Mouse (Mus musculus): ENCODE data around the gene Mapk8ip1. TPM values are rescaled to one million over a fixed set of nuclear protein-coding genes. Genes with fewer than 3 reads are reported as not detected.

Mapk8ip1 gene
- not detected in 2 replicates for total RNA-seq (2014; fragmentation: Nextera tagmentation)
- total RNA-seq (2017), result not detected in 2 replicates

DNA sequence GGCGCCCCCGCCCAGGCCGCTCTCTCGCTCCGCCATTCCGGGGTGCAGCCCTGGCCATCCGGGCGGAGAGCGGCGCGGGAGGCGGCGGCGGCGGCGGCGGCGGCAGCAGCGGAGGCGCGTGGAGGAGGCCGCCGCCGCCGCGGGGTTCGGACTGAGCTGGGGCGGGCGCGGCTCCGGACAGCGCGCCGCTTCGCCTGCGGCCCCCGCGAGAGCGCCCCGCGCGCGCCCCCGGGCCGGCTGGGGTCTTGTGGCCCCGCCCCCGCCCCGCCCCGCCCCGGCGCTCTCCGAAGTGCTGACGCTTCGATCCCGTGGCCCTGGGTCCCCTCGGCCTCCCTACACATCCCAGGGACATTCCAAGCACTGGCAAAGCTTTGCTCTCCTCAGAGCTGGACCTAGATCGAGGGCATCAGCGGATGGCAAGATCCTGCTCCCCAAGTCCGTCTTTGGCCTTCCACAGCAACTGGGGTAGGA is at the start of gene Mapk8ip1:
Gene Mapk8ip1, minus strand, starts transcription at position 173 of the 471 bp plus-strand sequence.
- ATAC-seq (replicated peaks; ENCODE audit: low FRiP score, low TSS enrichment, poor library complexity, severe bottlenecking), result no peak

DNA sequence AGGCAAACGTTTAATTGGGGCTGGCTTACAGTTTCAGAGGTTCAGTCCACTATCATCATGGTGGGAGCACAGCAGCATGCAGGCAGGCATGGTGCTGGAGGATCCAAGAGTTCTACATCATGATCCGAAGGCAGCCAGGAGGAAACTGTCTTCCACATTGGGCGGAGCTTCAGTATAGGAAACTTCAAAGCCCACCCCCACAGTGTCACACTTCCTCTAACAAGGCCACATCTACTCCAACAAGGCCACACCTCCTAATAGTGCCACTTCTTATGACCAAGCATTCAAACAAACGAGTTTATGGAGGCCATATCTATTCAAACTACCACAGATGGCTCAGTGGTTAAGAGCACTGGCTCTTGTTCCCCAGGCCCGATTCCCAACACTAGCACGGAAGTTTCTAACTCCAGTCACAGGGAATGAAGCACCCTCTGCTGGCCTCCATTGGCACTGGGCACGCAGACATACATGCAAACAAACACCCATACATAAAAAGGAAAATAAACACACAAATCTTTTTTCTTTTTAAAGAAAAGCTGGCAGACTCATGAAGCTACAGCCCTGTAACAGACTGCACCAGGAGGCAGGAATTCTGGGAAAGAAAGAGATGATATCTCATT is 46.2 kb upstream of the Mapk8ip1 start:
- ATAC-seq (replicated peaks; ENCODE audit: low FRiP score, low TSS enrichment, poor library complexity, severe bottlenecking), result no peak

DNA sequence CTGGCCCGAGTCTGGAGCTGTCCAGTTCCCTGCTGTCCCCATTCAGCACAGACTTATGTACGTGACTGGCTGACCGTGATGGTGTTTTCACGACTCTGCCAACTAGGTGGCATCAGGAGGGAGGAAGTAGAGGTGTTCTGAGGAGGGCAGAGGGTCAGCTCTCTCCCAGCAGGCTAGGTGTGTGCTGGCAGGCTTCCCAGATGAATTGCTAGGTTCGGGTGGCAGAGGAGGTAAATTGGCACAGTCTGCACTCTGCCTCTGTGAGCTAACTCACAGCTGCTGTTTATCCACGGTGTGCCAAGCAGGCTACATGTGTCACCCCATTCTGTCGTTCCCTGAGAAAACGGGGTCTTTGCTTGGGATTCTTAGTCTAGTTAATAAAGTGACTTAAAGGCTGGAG is 45.6 kb upstream of the Mapk8ip1 start:
- ATAC-seq (replicated peaks; ENCODE audit: low FRiP score, low TSS enrichment, poor library complexity, severe bottlenecking), result no peak

DNA sequence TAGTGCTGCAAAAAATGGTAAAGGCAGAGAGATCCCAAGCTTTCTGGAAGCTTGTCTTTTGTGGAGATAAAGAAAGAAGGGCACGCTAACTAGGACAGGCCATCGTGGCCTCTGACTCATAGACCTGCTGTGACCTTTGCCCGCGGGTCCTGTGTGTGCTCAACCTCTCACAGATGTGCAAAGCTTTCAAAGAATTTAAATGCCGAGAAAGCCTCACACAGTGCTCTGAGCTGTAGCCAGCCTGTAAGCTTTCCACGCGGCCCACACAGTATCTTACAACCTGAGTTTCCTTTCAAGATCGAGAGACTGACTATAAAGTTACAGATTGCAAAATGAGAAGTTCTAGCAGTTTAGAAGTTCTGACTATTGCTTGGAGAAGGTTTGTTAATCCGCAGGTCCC is 44.8 kb upstream of the Mapk8ip1 start:
- ATAC-seq (replicated peaks; ENCODE audit: low FRiP score, low TSS enrichment, poor library complexity, severe bottlenecking), result no peak

- ATAC-seq (replicated peaks; ENCODE audit: low FRiP score, low TSS enrichment, poor library complexity, severe bottlenecking), result peak; percentile 97
Measured at GRCm38 (mm10) chr2:92444376-92444775, 43.3 kb upstream of the Mapk8ip1 start.

- ATAC-seq (replicated peaks; ENCODE audit: low FRiP score, low TSS enrichment, poor library complexity, severe bottlenecking), result no peak
Measured at GRCm38 (mm10) chr2:92443313-92443712, 42.2 kb upstream of the Mapk8ip1 start.

GRCm38 (mm10) chr2:92442419-92443001 is 41.4 kb upstream of the Mapk8ip1 start:
- ATAC-seq (replicated peaks; ENCODE audit: low FRiP score, low TSS enrichment, poor library complexity, severe bottlenecking), result no peak

- ATAC-seq (replicated peaks; ENCODE audit: low FRiP score, low TSS enrichment, poor library complexity, severe bottlenecking), result no peak
Measured at GRCm38 (mm10) chr2:92440432-92440831, 39.4 kb upstream of the Mapk8ip1 start.

DNA sequence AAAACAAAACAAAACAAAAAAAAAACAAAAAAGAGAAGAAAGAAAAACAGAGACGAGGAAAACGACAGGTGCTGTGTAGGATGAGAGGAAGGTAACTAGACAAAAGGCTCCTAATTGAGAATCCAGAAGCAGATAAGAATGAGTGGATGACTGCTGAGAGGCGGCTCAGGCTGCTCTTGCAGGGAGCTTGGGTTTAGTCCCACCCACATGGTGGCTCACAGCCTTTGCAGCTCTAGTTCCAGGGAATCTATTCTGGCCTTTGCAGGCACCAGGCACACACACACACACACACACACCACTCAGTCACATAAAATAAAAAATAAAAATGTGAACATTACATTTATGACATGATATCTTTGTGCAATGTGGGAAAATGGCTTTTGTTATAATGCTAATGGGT is 37.5 kb upstream of the Mapk8ip1 start:
- no peak for ATAC-seq (replicated peaks; ENCODE audit: low FRiP score, low TSS enrichment, poor library complexity, severe bottlenecking)

DNA sequence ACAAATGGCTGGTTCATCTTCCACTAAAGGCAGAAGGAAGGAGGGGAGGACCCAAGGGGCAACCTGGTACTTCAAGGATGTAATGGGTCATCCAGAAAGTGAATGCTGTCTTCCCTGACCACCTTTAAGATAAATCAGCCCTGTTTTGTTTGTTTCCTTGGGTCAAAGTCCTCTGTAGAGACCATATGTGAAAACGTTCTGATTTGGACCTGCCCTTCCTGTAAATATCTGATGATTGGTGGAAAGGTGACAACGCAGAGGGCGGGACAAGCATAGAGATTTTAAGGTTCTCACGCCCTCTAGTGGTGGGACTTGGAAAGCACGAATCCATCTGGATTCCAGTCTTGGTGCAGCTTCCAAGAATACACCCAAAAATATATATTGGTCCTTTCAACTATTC is 36.8 kb upstream of the Mapk8ip1 start:
- peak; percentile 42 for ATAC-seq (replicated peaks; ENCODE audit: low FRiP score, low TSS enrichment, poor library complexity, severe bottlenecking)

GRCm38 (mm10) chr2:92437366-92437765 is 36.3 kb upstream of the Mapk8ip1 start:
- ATAC-seq (replicated peaks; ENCODE audit: low FRiP score, low TSS enrichment, poor library complexity, severe bottlenecking), result no peak

DNA sequence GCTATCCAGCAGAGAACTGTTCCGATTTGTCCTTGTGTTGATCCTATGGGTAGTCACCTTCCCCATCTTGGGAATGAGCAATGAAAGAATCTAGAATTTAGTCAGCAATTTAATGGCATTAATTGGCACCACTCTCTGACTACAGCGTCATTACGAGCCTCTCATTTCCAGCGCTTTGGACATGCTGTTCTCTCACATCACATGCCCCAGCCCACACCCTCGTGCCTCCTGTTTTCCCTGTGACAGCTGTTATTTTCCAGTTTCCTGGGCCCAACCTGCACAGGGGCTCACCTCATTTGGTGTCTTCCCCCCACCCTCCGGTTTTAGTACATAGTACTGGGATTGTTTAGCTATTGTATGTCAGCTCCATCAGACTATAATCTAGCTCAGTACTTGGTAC is 34.0 kb upstream of the Mapk8ip1 start:
- no peak for ATAC-seq (replicated peaks; ENCODE audit: low FRiP score, low TSS enrichment, poor library complexity, severe bottlenecking)

GRCm38 (mm10) chr2:92434375-92434745 is 33.3 kb upstream of the Mapk8ip1 start:
- no peak for ATAC-seq (replicated peaks; ENCODE audit: low FRiP score, low TSS enrichment, poor library complexity, severe bottlenecking)

- peak; percentile 90 for ATAC-seq (replicated peaks; ENCODE audit: low FRiP score, low TSS enrichment, poor library complexity, severe bottlenecking)
Measured at GRCm38 (mm10) chr2:92433578-92434374, 32.7 kb upstream of the Mapk8ip1 start, which contains the start of gene Cry2. TSS of gene Cry2 (minus strand) at chr2:92434043.

DNA sequence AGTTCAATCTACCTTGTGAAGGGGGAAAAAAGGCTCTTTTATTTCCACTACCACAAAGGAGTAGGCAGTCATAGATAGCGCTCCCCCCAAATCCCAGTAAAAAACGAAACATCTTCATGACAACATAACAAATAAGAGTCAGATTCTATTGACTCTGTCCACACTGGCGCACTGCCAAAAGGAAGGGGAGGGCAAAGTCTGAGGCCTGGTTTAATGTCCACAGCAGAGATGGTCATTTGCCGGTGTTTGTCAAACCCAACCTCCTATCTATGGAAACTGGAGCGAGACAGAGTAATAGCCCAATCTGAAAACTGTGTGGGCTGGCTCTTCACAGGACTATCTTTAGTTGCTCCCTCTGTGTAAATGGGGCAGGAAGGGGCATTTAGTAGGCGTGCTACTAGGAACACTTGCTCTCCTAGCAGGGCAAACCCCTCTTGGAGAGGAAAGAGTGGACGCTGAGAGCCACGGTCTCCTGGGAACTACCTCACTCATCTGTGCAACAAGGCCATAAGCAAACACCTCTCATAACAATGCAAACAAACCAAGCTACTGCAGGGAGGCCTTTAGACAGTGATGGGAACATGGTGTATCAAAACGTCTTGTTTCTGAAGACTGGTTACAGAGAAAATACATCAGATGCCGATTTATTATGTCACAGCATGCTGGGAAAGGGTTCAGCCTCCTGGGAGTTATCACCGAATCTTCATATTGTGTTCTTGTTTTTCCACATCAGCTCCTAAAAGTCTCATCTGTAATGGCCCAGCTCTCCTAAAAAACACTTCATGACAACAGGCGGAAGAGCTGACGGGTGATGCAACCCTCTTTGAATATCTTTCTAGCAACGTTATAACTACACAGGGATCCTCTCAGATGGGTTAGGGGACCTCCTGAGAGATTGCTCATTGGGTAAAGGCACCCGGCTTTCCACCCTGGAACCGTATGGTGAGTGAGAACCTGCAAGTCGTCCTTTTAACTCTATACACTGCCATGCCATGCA is 31.5 kb upstream of the Mapk8ip1 start:
- ATAC-seq (replicated peaks; ENCODE audit: low FRiP score, low TSS enrichment, poor library complexity, severe bottlenecking), result no peak

DNA sequence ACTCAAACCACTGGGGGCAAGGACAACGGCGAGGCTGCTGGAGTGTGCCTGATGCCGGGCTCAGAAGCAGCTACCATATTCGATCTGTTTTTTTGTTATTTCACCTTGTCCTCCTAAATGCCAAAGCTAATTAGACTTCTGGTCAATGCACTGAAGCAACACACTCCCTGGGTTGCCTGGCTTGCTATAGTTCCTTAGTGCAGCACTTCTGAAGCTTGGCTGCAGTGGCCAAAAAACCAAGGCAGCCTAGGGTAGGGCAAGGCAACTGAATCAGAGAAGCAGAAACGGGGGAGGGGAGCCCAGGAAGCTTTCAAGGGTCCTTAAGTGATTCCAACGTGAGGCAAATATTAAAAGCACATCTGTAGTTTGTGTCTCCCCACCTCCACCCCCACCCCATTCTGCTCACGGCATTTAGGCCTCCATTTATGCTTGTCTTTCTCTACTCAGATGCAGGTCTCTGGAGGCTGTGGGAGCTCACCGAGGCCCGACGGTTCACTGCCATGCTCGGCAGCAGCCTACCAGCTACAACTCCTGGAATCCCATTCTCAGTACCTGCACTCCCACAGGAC is 30.6 kb upstream of the Mapk8ip1 start:
- no peak for ATAC-seq (replicated peaks; ENCODE audit: low FRiP score, low TSS enrichment, poor library complexity, severe bottlenecking)

DNA sequence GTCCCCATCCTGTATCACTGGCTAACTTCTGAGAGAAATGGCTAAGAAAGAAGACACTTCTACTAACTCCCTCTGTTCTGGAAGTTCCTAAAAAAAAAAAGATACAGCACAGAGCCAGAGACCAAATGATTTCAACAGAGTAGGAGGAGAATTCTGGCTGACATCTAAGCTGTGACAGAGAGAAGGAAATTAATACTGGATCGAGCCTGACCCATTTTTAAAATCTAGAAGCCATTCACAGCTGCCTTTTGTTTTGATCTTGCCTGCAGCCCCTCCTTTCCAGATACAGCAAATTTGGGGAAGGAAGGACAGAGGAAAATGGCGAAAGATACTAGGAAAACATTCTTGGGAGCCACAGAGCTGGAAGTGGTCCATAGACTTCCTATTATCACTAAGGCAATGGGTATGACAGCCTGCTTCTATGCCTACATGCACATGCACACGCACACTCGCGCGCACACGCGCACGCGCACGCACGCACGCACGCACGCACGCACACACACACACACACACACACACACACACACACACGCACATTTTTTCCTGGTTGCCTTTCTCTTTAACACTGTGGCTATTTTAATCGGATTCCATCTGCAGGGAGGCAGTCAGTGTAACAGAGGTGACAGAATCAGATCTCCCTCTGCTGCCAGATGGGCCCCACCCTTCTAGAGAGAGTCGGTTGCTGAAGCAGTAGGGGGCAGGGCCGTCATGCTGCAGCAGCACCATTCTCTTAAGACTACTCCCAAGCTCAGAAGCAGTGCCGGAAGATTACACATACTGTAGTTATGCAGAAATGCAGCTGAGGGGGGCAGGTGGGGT is 29.9 kb upstream of the Mapk8ip1 start:
- peak; percentile 72 for ATAC-seq (replicated peaks; ENCODE audit: low FRiP score, low TSS enrichment, poor library complexity, severe bottlenecking)

DNA sequence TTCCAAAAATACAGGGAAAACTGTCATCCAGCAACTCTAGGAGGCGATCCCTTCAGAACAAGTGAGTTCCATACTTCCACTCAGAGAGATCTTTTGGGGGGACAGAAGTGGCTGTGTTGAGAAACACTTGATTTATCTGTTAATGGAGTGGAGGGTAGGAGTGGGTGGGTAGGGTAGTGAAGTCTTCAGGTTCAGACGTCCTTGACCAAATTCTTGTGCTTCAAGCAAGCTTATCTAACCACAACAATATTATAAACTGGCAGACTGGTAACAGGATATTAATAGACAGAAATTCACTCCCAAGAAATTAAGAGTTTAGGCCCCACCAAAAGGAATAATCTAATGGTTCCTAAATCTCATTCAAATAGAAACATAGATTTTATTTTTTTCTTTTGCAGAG is 29.0 kb upstream of the Mapk8ip1 start:
- ATAC-seq (replicated peaks; ENCODE audit: low FRiP score, low TSS enrichment, poor library complexity, severe bottlenecking), result no peak

Measured in megakaryocyte-erythroid progenitor cell, adult 5-6 weeks (primary cell).